Mouse (Mus musculus): ENCODE results near the gene Trim34b. TPM values are rescaled to one million over a fixed set of nuclear protein-coding genes. Genes with fewer than 3 reads are reported as not detected.
"Not testable (repeated sequence)": the region's sequence is repeated elsewhere in the genome, so short reads cannot be mapped to it uniquely, and the experiment has no call there.

Gene Trim34b
- total RNA-seq (2021), result under 1 TPM; 0.36 to 0.54 TPM

DNA sequence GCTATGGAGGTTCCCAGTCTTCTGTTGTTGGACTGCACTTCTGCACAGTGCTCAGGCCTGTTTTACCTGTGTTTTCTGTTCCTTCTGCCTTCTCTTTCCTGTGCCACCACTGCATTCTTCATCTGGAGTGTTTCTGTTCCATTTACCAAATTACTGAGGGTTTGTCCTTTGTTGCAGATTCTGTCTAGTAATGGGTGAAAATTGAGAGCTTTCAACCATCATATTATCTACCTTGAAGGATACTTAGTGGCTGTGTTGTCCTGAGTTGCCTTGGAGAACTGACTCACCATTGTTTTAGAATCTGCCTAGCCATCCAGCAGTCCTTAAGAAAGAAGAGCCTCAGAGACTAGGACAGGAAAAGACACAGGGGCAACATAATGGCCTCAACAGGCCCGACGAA, at the start of gene Trim34b:
TSS of gene Trim34b (plus strand) at position 301 of the 400 bp plus-strand sequence.
- intact Hi-C loops (cut with DNase I); DNase-seq: not testable (repeated sequence)

GRCm38 (mm10) chr7:104287576-104288443, 41.5 kb upstream of the Trim34b start, which contains the start of gene Trim5:
Trim5 (minus strand) TSS chr7:104288094.
- intact Hi-C loops (cut with DNase I), result loop anchor here (2.0 kb wide), 1 partner anchor 65 kb away; the partner anchor contains the start of gene Trim12c

GRCm38 (mm10) chr7:104290641-104291040, 38.6 kb upstream of the Trim34b start:
- intact Hi-C loops (cut with DNase I), result no loop called here
- no peak for DNase-seq

More at GRCm38 (mm10) chr7:104287576-104288443, 41.5 kb upstream of the Trim34b start, which contains the start of gene Trim5:
- DNase-seq, result peak; percentile 15 to 30

GRCm38 (mm10) chr7:104291638-104292400, 37.5 kb upstream of the Trim34b start:
- intact Hi-C loops (cut with DNase I), result no loop called here

DNA sequence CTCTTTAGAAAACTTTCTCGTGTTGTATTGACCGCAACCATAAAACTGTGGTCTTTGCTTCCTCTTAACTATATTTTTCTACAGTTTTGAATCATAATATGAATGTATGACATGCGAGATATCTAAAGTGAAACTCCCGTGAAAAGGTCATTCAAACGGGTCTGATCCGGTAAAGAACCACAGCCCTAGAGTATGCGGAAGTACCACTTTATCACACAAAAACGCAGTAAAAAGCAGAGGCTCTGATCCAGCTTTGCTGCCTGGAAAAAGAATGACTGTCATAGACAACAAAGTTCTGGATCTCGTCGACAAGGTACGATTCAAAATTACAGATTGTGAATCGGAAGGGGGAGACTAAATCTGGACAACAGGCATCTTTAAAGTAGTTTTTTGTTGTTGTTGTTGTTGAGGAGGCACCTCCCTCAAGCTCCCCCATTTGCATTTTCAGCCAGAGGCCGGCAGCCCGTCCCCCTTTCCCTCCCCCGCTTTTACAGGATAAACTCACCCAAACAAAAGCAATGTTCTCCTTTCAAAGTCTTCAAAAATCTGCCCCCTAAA, 14.4 kb upstream of the Trim34b start:
- DNase-seq, result peak in 1 of 2 experiments; percentile 32
- intact Hi-C loops (cut with DNase I), result loop anchor here (2.0 kb wide), 1 partner anchor 38 kb away; the partner anchor contains the start of gene Trim12c

More at GRCm38 (mm10) chr7:104291638-104292400, 37.5 kb upstream of the Trim34b start:
- no peak for DNase-seq

GRCm38 (mm10) chr7:104315369-104316080, 13.7 kb upstream of the Trim34b start, which contains the start of gene Trim12a:
Trim12a (minus strand) TSS chr7:104315466.
- intact Hi-C loops (cut with DNase I), result loop anchor here (2.0 kb wide), 1 partner anchor 37 kb away; the partner anchor contains the start of gene Trim12c
- not testable (repeated sequence) for DNase-seq

DNA sequence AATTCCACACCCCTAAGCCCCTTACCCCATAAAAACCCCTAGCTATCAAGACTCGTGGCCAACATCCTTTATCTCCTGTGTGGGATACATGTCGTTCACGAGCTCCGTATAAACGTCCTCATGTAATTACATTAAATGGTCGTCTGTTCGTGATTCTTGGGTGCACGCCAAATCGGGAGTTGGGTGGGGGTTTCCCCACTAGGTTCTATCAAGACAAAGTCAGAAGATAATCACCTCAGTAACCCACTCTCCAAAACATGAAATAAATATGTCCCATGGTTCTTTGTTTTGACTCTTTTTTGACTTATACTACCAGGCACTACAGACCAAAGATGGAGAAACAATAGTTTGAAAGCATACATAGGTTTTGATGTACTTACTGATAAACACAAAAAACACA, 7.2 kb upstream of the Trim34b start:
- intact Hi-C loops (cut with DNase I), result no loop called here
- DNase-seq, result no peak

DNA sequence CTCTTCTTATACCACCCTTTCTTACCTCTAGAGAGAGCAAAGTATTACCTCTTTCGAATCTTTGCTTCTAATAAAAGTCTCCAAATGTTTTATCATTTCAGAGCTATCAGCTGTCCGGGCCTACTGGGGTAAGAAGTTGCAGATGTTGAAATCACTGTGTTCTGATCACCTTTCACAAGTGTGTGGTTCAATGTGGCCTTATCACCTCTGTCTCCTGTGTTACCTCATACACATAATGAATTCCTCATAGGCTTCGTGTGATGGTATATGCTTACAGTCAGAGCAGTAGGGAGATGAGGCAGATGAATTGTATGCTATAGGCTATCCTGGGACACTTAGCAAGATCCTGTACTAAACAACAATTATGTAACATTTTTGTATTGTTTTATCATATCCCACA, 6.3 kb downstream of the Trim34b start:
- intact Hi-C loops (cut with DNase I); DNase-seq: not testable (repeated sequence)

- intact Hi-C loops (cut with DNase I); DNase-seq: not testable (repeated sequence)
Measured at GRCm38 (mm10) chr7:104340744-104341143, 11.5 kb downstream of the Trim34b start.

DNA sequence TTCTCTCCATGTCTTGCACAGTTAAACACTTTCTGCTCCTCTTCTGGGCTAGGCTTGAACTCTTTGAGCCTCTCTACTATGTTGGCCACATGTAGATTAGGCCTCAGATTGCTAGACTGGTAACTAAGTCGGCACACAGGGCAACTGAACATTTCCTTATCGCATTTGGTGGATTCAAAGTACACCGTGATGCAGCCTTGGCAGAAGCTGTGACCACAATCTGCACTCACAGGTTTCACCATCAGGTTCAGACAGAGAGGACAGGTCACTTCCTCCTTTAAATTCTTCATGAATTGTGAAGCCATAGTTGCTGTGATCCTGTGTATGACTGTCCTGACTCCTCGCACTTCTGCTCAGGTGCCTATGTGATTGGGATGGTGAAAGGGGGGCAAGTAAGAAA, 18.8 kb downstream of the Trim34b start:
- DNase-seq; intact Hi-C loops (cut with DNase I): not testable (repeated sequence)

DNA sequence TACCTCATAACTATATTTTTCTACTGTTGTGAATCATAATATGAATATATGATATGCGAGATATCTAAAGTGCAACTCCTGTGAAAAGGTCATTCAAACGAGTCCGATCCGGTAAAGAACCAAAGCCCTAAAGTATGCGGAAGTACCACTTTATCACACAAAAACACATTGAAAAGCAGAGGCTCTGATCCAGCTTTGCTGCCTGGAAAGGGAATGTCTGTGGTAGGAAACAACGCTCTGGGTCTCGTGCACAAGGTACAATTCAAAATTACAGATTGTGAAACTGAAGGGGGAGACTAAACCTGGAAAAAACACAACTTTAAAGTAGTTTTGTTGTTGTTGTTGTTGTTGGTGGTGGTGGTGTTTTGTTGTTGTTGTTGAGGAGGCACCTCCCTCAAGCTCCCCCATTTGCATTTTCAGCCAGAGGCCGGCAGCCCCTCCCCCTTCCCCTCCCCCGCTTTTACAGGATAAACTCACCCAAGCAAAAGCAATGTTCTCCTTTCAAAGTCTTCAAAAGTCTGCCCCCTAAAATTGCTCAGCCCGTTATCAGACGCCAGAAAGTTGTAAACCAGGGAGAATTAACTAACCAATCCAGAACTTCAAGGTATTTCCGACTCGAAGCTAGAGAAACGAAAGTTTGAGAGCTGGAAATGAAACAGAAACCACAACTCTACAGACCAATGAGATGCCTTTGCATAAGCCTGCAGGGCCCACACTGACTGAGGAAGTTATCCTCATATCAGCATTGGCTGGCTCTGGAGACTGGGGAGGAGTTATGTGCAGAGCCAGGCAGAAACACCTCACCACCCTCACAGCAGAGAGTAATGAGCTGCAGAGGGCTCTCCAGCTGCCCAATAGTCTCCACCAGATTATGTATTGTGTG, 23.7 kb downstream of the Trim34b start, which contains the start of gene Trim12c:
TSS of gene Trim12c (minus strand) at position 646 of the 883 bp plus-strand sequence.
- DNase-seq, result peak; percentile 64 to 69
- intact Hi-C loops (cut with DNase I), result loop anchor here (2.0 kb wide), 2 partner anchors 38 to 66 kb away; partner anchors contain the start of gene Trim12a

DNA sequence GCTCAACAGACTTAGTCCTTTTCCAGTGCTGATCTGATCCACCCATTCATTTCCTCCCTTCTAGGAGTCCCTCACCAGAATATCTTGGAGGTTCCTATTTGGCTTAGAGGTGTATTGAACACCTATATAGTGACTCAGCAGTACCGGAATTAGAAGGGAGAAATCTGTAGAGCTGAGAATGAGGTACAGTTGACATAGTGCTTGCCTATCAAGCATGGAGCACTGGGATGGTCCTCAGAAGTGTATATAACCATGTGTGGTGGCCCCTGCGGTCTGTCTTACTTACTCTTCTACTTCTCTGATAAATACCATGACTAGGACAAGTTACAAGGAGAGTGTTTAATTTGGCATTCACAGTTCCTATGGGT, 24.3 kb downstream of the Trim34b start:
- intact Hi-C loops (cut with DNase I), result loop anchor here (2.0 kb wide), 2 partner anchors 39 to 67 kb away; partner anchors contain the start of gene Trim12a
- no peak for DNase-seq

DNA sequence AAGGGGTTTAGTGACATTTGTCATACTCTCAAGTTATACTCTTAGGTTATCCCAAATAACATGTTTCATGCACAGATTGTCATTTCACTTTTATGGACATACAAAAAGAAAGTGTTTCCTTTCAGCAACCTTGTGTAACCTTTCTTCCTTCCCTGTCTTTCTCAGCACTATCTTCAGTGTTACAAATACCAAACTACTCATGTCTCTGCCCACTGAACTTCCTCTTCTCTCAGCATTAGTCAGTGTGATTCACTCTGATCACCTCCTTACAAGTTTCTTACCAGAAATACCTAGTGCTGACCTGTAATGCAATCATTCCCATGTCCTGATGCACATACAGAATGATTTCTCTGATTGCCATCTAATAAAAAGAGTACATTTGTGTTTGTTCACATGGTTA, 37.1 kb downstream of the Trim34b start:
- intact Hi-C loops (cut with DNase I), result no loop called here
- DNase-seq, result no peak

GRCm38 (mm10) chr7:104369736-104370414, 40.6 kb downstream of the Trim34b start, which contains the start of gene Trim30b:
Trim30b (minus strand) TSS chr7:104369884.
- DNase-seq, result peak; percentile 11 to 34
- intact Hi-C loops (cut with DNase I), result no loop called here
